Mouse (Mus musculus) A20 (cell line): Measurements from ENCODE around the gene Doc2b.

Source experiments
- DNase-seq: peaks from one replicate; pipeline ENCODE4 v3.0.0-alpha.2; 2011; ENCODE audit warnings: low read depth, low spot score

The Doc2b gene

DNA sequence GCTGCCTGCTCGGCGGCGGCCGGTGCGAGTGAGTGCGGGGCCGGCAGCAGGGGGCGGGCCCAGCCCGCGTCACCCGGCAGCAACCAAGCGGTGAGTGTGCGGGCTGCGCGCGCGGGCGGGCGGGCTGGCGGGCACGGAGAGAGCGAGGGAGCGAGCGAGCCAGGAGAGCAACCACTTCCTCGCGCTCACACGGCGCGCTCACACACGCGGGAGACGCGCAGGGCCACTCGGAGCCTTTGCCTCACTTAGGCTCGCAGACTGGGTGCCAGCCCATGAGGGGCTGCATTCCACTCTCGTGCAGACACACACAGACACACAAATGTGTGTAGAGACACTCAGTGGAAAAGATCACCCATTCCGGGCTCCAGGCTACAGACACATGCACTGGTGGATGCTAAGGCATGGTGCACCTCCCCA is at the start of gene Doc2b:
Gene Doc2b, minus strand, starts transcription at position 21 of the 417 bp plus-strand sequence.
- DNase-seq = no peak

DNA sequence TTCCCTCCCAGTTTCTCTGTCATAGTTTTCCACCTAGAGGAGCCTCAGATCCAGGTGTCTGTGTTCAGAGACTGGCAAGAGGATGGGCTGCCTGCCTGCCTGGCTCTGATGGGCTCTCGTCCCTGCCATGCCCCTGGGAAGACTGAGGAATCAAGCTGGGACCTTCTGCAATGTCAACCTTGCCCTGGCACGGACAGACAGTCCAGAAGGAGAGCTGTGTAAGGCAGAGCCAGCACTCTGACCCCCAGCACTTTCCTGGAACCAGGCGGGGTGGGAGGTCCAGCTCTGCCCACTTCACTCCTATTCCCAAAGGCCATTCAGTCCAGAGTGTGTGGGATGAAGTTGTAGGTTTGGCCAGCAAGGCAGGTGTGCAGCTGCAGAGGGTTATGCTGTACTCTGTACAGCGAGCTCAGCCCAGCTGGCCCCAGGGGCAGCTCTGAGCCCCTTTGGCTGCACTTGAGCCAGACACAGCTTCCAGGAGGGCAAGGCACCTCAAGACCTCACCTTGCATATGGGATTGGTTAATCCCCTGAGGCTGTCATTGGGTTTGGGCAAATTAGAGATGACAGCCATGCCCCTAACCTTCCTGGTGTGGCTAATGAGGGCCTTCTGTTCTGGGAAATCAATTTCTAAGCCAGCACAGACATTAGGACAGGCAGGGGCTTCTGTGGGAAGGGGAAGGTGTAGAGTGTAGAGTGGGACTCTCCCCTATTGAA is 47.2 kb upstream of the Doc2b start:
- no peak for DNase-seq

DNA sequence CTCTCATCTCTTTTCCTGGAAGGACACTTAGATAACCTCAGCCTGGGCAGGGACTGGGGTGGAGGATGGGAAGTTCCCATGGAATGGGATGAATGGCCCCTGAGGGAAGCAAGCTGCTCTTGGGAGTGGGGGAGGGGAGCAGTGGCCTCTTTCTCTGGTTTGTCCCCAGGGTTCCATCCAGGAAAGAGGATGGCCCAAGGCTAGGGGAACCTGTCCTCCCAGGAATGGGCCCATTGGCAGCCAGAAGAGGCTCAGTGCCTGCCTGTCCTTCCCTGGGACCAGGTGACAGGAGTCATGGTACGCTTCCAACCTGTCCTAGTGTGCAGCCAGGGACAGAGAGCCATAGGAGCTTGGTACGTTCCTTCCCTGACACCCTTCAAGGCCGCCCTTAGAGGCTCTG is 45.7 kb upstream of the Doc2b start:
- DNase-seq = no peak

DNA sequence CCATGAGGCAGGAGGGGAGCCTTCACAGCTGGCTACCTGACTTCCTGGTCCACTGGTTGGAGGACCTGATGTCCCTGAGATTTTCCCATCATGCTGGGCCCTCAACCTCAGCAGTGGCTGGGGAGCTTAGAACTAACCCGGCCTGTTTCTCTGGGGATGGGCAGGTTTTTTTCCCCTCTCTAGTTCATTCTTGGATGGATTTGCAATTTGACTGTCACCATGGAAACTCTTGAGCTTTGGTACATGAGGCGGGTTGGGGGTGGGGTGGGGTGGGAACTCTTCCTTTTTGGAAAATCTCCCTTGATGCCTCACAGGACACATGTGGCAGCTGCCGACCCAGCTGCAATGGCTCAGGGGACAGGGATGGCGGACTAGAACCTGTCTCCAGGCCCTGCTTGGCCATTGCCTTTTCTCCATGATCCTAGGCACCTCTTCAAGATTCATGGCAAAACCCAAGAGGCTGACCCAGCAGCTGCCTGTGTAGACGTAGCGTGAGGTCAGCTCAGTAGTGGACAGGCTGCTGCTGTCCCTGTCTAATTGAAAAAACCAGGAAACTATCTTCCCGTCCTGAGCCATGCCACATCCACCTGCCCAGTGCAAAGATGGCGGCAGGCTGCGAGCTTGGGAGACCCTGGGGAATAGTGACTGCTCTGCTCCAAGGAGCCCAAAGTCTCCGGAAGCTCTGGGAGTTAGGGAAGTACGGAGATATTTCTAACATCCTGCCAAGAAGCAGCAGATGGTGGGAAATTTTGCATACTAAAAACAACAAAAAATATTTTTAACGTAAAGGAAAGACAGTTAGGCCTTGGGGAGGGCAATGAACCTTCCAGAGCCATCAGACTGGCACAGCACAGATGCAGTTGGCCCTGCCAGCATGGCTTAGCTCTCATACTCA is 43.9 kb upstream of the Doc2b start:
- DNase-seq = no peak

DNA sequence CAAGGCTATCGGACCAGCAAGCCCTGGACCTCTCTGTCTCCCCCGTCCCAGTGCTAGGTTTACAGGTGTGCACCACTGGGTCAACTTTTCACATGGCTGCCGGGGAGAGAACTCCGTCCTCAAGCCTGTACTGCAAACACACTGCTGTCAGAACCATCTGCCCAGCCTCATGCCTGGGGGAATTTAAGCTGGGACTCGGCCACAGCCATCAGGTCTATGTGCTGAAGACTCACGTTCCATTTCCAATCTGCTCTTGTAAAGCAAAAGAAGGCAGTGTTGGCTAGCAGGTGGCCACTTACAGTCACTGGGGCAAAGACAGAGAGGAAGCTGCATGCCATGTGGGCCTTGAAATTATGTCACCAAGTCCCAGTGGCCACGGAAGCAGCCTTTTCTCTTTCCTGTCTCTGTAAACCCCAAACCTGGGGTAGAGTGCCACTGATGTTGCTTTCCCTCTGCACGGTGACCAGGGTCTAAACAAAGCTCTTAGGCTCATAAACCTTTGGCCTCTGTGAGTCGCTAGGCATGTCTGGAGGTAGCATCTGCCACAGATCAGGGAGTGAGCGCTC is 43.1 kb upstream of the Doc2b start:
- no peak for DNase-seq

DNA sequence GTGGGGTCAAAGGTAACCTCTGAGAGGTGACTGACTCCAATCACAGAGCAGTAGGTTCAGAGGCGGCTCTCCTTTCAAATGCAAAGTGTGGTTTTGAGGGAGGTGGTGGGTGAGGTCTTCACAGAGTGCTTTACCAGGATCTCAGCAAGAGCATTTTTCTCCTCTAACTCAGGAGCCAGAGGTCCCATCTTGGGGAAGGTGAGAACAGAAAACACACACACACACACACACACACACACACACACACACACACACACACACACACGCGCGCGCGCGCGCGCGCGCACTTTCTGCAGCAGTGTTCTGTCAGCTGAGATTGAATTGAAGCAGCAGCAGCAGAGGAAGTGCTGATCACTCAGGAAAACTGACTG is 40.4 kb upstream of the Doc2b start:
- no peak for DNase-seq

DNA sequence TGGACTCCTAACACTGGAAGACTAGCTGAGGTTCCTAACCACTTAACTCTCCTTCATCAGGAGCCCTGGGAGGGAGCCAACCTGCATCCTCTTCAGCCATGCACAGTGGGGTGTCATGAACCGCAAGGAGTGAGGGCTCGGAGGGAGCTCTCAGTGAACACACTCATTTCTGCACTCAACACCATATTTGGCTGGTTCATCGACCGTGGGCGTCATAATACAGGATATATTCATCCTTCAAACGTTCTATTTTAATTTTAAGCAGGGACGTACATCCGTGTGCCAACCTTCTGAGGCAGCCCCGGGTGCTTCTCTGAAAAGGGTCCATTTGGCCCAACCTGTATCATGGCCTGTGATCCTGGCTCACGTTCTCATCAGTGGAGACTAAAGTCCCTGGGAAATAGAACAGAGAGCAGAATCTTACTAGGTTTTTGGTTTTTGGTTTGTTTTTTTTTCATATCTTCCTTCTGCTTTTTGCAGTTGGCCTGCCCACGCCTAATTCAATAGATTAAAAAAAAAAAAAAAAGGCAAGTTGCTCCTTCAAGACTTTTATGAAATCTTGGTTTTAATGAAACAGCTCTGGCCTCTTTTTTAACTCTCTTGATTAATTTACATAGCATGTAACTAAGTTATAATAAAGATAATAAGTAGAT is 39.9 kb upstream of the Doc2b start:
- DNase-seq = no peak

DNA sequence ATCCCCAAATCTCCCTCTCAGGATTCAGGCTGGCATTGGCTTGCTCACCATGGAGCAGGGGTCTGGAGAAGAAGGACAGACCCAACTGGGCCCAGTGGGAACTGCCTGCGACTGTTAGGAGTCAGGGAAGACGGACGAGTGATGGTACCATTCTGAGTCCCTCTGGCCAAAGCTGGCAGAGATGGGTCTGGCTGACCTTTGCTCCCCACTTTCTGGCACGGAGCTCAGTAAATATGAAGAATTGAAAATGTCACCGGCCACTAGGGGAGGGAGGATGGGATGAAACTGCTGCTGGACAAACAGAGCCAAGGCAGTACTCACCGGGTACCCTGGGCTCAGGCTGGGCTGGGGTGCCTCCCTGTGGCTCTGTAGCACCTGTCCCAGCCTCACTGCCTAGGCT is 37.2 kb upstream of the Doc2b start:
- no peak for DNase-seq

DNA sequence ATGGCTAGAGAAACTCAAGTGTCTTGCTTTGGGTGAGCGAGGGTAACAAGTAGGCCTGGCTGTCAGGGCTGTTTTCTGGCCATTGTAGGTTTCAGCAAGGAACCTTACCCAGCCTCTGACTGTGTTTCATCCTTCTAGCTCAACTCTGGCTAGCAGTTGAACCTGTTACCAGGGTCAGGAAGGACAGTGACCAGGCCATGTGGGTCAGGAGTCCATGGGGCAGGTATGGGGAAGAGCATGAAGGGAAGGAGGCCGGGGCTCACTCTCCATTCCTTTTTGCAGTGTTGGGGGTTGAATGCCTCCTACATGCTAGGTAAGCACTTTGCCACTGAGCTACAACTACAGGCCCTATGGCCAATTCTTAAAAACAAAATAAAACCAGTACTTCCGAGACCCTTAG is 34.5 kb upstream of the Doc2b start:
- DNase-seq = no peak

DNA sequence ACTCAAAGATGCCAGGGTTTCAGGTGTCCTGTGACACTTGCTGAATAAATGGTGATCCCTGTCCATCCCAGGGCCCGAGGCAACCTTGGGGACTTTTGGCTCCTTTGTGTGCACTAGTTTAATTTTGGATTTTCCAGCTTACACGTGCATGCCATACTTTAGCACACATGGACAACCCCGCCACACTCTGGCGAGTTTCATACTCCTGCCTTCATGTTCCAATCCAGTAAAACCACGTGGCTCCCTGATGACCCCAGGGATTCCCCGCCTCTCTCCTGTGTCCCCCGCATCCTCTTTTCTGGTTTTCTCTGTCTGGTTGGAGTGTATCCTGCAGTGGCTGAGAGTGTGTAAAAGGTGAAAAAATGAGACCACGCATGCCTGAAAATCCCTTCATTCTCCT is 31.6 kb upstream of the Doc2b start:
- DNase-seq = peak; percentile 14

DNA sequence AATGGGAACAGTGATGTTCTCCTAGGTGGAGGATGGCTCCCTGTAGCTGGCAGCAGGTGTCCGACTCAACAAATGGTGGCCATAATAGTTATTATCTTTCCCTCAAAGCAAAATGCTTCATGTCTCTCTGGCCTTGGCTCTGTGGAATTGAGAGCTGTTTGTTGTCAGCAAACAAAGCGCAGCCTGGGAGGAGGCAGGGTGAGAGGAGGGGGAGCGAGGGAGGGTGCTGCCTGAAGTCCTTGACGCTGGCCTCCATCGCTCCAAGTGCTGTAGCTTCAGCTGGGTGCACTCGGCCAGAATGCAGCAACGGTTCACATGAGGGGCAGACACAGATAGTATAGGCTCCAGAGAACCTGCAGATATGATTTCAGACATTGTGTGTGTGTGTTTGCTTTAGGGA is 27.7 kb upstream of the Doc2b start:
- DNase-seq = no peak

DNA sequence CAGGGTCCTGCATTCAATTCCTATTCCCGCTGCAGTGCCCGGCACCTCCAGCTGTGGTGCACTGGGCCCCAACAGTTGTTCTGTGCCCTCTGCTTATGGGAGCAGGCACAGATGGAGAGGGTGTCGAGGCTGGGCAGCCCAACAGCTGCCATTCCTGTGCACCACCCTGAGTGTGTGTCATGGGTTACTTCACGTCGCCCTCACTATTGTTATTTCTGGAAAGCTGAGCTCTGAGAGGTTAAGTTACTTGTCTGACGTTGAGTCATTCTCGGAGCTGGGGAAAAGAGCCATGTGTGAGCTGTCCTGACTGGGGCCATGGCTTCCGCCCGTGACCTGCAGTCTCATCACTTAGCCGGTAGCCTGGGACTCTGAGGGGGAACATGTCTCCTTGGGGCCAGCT is 17.2 kb upstream of the Doc2b start:
- DNase-seq = no peak

DNA sequence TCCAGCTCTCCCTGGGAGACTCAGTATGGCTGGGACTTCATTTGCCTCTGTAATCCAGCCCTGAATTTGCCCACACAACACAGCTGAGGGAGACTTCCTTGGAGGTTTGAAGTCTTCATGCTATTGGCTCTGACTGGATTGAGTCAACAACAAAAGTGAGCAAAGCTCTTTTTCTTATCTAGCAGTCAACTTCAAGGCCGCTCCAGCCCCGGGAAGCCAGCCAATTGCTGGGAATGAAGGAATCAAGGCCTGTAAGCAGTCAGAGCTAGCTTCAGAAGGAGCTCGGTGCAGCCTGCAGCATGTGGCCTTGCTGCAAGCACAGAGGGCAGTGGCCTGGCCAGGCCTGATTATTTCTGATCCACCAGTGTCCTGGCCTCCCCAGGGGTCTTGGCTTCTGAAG is 16.1 kb upstream of the Doc2b start:
- DNase-seq = no peak

DNA sequence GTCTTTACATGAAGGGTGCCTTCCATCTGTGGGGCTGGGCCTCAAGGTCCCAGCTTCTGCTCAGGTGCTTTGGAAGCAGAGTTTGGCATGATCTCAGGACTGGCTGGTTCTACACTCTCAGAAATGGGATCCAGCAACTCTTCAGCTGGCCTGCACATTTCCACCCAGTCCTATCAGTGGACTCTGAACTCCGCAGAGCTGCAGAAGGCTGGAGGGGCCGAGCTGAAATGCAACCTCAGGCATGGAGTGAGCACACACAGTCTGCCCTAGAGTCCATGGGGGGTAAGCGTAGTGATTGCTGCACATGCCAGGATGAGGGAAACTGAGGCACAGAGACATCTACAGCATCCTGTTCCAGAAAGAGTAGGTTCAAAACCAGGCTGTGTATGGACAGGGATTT is 14.7 kb upstream of the Doc2b start:
- DNase-seq = no peak

DNA sequence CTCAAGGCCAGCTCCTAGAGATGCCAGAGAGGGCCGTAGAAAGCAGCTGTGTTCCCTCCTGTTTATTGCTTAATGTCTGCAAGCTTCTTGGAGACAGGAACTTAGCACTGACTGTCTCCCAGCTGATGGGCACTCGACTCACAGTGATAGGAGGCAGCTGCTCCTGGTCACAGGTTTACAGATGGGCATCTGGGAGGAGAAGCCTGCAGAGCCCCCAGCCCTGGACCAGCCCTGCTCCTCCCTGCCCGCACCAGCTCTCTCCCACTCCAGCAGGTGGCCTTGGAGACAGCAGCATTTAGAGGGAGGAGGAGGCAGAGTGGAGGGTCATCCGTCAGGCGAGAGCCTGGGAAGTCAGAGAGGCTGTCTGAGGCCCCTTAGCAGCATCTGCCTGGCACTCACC is 11.6 kb upstream of the Doc2b start:
- DNase-seq = no peak

DNA sequence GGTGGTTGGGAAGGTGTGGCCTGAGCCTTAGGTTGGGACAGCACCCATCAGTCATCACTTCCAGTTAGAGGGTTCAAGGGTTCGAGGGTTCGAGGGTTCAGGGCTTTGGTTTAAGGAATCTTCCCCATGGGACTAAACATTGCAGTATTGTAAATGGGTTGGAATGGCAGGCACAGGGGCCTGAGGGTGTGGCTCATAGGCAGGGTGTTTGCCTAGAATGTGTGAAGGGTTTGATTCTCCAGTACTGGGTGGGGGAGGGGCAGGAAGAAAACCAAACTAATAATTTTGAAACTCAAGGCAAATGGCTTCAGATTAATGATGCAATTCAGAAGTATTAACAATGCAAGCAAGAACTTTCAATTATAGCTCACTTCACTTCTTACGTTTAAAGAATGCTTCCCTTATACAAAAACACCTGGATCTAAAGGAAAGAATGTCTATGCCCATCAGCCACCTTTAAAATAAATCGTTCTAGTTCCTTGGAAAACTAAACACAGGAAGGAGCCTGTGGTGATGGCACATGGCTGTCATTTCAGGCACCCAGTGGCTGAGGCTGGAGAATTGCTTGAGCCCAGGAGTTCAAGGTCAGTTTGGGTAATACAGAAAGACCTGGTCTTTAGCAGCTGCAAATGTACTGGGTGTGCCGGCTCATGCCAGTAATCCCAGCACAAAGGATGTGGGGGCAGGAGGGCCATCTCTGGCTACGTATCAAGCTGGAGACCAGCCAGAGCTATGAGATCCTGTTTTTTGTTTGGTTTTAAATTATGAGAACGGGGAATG is 6.1 kb upstream of the Doc2b start:
- no peak for DNase-seq

DNA sequence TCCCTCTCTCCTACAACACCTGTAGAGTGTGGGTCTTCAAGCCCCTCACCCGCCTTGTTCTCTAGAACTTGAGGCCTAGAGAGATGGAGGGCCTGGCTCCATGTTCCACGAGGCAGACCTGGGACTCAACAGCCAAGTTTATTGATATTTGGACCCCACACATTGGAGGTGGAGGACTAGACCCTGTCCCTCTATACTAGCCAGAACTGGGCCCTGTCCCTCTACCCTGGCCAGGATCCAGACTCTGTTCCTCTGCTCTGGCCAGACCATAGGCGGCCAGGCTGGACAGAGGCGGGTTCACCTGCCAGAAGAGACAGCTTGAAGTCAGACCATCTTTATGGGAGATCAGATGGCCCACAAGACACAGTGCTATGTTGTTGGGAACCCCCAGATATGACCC is 5.5 kb upstream of the Doc2b start:
- DNase-seq = no peak

DNA sequence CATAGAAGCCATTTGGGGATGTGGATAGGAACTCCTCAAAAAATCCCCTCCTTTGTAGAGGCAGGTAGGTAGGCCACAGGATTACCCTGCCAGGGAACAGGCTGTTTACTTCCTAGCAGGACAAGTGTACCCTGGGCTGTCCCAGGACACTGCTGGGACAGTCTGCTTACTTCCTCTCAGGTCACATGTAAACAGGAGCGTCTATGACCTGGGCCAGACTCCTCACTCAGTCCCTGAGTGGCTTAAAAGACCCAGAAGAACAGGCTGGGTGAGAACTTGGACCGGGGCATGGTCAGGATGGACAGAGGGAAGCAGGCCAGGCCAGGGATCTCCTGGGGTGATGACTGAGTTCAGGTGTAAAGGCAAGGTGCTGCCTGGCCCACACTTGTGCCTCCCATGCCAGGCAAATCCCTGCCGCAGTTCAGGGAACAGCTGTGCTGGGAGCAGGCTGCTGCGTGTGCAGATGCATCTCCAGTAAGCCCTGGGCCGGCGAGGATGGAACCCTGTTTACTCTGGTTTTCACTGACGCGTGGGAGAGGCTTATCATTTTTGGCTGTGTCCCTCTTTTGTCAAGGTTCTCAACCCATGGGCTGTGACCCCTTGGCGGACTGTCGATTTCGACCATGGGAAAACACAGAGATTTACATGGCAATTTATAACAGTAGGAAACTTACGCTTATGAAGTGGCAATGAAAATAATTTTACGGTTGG is 842 bp upstream of the Doc2b start:
- DNase-seq = no peak

DNA sequence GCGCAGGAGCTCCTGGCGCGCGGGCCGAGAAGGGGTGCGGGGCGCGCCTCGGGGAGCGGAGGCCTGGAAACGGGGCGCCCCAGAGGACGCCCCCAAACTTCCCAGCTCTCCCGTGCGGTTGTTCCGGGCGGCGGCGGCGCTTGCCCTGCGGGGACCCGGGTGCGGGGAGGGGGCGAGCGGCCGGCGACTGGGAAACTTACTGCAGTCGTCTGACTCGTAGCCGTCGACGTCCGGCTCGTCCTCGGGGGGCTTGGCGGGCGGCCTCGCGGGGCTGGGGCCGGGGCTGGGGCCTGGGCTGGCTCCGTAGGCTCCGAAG is 570 bp downstream of the Doc2b start:
- DNase-seq = no peak

DNA sequence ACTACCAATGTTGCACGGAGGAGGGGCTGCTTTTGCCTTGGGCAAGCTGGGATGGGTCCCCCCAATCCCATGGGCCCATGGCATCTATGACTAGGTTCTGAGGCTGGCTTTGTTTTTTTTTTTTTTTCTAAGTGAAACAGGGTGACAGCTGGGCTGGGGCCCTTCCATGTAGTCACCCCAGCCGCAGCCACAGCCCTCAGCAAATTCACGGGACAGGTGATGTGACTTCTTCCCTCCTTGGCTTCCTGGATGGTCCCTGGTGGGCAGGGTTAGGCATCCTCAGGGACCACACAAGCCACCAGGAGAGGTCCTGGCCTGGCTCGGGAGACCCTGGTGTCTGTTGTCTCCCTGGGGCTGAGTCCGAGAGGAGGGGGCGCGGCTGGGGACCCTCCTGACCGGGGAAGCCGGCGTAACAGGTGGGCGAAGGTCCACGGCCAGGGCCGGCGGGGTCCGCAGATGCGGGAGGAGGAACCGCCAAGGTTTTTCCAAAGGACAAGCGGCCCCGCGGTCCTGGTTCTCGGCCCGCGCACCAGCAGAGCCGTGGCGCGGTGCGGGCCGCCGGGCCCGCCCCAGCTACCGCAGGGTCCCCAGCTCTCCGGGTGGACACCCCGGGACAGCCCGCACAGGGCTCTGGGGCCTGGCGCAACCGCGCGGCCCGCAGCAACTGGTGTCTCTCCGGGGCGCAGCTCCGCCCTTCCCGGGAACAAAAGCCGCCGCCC is 1.1 kb downstream of the Doc2b start:
- no peak for DNase-seq
